Mouse (Mus musculus): ENCODE measurements around the gene Colgalt1.

DNA sequence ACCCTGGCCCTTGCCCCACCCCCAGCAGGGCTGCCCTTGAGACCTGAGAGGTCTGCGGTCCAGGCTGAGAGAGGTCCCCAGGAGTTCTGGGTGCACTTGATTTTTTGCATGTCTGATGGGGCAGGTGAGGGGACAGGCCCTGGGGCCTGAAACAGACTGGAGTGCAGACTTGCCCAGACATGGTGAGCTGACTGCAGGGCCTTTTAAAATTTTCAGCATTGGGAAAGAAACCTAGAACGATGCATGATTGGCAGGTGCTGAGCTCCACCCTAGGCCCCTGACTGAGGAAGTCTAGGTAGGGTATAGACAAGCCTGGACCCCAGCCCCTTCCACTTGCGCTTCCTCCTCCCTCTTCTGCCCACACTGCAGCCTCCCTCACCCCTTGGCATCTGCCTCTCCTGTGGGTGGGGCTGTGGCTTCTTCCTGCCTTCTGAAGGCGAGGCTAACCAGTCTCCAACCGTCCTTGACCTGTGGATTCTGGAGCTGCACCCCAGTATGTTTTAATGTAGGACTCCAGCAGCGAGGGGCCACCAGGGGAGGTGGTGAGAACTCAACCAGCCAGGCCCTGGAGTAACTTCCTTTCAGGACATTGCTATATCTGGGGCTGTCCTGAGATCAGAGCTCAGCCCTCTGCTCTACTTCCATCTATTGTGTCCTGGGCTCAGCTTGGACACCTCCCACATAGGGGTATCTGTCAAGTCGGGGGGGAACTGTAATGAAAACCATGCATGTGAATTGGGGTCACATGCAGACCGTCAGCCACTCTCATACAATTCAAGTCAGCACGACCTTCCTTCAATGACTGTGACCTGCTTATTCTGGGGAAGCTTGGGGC lies 16.7 kb downstream of the Colgalt1 start:
- TF ChIP-seq CTCF (IDR thresholded peaks at IDR 0.05; ENCODE audit: control insufficient read depth, insufficient read depth, insufficient replicate concordance, low read depth, low read length), result no peak
- no peak for TF ChIP-seq POLR2A (IDR thresholded peaks at IDR 0.05; ENCODE audit: control insufficient read depth, low read depth, low read length)

Data from testis, adult 2 months (tissue).